Mouse (Mus musculus) layer of hippocampus, adult 18-20 months (tissue): ENCODE results near the gene Suclg2. TPM values are rescaled to one million over a fixed set of nuclear protein-coding genes. Genes with fewer than 3 reads are reported as not detected.
A peak's percentile ranks its signal among the peaks of the same experiment; 100 is the strongest.

Experiments used
- DNase-seq, 2 experiments: peaks; one replicate each; pipeline ENCODE4 v3.0.0; 2022; ENCODE audit warnings: low spot score in 2 of 2
- long read RNA-seq: library from polyadenylated mRNA; stranded (forward); transcript quantifications from one replicate; pipeline ENCODE4 v2.0.0, GENCODE M21; 2021
- total RNA-seq, 2 experiments: library from RNA; stranded (reverse); gene quantifications; 2 replicates each; pipeline ENCODE4 v1.2.3; 2021

Suclg2 gene
- total RNA-seq: 10 to 100 TPM; 14.0 to 15.1 TPM
- long read RNA-seq, transcript Suclg2-204 (11 exons, 3,367 nt): major isoform, 17 of 17 reads
- long read RNA-seq, partial matches to known transcripts: 0 of 17 reads
- long read RNA-seq, other reads (novel, unspliced or antisense): 0 of 17 reads

DNA sequence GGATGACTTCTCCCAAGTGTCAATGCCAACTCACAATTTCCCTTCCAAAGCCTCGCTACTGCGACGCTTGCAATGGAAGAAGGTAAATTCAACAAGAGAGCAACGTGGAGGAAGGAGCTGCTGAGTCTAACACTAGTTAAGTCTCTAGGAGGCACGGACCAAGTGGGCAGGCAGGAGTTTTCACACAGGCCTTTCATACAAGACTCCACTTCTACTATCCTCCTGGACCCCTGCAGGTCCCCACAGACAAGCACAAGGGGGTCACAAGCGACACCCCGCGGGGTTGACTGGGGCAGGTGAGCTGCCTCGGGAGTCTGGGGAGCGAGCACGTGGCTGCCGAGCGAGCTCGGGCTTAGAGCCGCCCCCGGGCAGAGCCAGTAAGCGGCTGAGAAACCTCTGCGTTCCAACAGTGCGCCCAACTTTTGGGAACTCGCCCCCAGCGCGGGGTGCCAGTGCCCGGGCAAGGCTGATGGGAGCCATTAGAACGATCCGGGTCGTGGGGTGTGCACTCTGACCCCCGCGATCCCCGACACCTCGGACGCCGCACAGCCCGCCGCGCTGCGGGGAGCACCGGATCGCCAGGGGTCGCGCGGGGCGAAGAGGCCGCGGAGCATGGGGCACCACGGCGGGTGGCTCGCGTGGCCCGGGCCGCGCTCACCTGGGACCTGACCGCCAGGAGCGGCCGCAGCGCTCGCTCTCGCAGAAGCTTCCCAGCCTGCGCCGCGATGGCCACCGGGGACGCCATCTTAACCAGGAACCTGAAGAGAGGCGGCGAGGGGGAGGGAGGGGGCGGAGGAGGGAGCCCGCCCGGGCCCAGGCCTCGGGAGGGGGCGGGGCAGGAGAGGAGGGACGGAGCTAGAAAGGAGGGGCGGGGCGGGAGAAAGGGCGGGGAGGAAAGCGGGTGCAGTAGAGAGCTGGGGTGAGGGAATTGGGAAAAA lies at the start of gene Suclg2:
TSS of gene Suclg2 (minus strand) at position 770 of the 938 bp plus-strand sequence.
- DNase-seq: peak; percentile 40 to 51

DNA sequence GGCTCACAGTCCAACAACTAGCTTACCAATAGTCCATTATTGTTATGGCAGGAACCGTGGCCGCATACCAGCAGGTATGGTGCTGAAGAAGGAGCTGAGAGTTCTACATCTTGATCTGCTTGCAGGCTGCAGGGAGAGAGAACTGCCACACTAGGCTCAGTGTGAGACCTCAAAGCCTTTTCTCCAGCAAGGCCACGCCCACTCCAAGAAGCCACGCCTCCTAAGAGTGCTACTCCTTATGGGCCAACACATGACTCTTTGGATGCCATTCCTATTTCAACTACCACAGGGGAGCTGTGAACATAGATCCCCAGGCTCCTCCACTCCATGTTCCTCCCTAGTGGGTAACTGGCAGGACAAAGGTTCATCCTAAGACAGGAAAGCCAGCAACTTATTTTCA lies 48.0 kb upstream of the Suclg2 start:
- DNase-seq: no peak

DNA sequence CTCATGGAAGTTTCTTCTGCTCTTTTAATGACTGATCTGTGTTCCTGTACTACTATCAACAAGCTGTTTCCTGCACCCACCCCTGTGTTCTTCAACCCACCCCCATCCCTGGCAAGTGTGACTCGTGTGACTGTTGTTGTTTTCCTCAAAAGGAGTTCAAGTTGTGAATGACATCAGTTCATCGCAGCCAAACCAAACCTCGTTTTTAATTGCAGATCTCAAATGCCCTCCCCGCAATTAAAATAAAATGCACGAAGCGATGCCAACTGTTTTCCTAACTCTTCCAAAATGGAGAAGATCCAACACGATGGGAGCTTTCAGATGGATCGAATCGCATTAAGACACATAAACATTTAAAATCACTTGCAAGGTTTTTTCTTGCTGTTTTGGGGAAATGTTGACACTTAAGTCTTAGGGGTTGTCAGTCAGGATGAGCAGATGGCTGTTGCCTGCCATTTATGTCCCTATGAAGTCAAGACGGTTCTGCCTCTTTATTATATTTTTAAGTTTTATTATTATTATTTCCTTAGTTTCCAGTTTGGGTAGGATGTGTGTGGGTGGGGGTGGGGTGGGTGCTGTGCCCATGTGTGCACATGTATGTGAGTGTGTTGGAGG lies 41.1 kb upstream of the Suclg2 start:
- DNase-seq: peak; percentile 2 to 32

DNA sequence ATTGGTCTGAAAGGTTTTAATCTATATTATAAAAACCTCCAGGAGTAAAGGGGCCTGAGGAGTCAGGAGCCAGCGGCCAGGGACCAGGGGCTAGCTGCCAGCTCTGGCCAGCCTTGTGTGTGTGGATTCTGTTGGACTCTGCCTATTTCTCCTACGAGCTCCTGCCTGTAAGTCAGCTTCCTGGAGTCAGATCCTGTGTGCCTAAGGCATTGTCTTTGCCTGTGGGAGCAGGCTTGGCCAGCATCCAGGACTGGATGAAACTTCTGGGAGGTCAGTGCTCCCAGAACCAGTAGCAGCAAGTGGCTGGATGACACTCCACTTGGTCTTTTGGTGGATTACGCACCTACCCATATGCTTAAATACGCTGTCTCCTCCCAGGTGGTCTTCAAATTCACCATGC lies 23.8 kb upstream of the Suclg2 start:
- no peak for DNase-seq

DNA sequence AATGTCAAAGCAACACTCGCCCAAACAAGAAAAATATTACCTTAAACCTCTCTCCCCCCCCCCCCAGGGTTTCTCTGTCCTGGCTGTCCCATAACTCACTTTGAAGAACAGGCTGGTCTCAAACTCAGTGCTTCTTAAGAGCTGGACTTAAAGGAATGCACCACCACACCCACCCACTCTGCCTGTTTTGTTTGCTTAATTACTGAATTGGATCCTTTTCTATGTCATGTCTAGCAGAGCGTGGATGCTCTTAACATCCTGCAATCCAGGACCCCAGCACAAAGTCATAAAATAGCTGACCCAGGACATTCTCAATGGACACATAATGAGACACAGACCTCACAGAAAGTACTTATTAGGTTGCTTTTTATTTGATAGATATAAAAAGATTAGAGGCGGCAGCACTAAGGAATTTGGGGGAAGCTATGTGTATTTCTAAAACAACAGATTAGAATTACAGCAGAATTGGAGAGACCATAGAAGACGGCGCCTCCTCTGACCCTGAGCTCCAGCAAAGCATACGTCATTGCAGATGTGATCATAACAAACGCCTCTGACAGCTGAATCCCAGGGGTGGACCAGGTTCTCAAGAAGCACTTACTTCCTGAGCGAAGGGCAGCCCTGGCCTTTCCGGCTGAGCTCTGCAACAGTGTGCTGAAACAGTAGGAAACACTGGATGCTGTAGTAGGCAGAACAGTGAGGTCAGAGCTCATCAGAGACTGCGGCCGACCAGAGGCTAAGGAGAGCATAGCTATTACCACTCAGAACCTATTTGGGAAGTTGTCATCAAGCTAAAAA lies 13.2 kb upstream of the Suclg2 start:
- no peak for DNase-seq

DNA sequence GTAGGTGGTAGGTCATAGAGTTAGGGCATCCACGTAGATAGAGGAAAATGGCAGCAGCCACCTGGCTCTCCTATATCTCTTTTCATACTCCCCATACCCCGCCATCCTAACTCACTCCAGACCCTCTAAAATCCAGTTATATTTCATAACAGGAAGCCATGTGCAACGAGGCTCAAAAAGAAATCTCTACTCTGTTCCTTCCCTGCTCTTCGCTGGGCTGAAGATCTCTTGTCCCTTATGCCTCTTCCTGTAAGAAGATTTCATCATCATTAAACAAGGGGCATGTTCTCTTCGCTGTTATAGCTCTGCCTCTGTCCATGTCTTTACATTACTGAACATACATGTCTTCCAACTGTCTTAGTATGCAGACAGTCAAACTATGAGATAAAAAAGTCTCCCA lies 10.8 kb upstream of the Suclg2 start:
- DNase-seq: no peak

DNA sequence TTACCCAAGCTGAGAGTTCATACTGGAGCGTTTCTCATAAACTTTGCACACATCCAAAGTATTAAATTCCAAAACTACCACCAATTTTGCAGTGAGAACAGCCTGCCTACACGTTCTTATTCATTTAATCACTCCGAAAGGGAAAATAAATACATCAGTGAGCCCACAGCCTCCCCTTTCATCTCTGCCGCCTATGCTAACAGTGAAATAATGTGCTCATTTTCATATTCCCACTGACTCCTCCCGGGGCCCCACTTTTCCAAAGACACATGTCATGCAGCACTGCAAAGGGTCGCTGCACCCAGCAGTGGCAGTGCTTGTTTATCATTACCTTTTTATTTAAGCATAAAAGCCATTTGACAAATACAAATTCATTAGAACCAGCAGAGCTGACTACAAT lies 6.7 kb upstream of the Suclg2 start:
- no peak for DNase-seq

DNA sequence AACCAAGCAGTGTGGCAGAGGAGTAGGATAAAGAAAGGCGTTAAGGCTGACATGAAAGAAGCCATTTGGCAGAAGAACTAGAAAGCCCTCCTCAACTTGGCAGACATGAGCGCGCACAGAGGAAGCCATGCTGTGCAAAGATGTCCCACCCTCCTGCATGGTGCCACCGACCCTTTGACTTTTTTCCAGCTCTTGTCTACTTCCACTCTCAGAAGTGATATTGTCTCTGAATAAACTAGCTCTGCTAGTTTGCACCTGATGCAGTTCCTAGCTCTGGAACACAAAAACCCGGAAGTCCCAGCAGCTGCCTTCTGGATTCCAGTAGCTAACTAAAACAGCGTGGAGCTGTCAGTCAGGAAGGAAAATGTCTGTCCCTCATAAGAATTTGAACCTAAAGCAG lies 4.8 kb upstream of the Suclg2 start:
- DNase-seq: no peak

DNA sequence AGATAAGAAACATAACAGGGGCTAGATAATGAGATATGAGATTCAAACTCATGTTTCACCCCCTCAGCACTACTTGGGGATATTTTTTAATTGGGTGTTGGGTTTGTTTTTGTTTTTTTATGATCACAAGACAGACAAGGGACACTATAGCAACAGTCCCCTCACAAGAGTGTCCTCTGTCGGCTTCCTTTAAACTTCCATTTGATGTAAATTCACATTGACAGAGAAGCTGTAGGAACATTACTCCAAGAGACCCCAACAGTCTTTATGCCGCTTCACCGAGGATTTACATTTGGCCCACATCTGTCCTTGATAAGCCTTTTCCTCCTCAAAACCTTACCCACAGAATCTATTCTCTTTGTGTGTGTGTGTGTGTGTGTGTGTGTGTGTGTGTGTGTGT lies 1.2 kb upstream of the Suclg2 start:
- DNase-seq: no peak

DNA sequence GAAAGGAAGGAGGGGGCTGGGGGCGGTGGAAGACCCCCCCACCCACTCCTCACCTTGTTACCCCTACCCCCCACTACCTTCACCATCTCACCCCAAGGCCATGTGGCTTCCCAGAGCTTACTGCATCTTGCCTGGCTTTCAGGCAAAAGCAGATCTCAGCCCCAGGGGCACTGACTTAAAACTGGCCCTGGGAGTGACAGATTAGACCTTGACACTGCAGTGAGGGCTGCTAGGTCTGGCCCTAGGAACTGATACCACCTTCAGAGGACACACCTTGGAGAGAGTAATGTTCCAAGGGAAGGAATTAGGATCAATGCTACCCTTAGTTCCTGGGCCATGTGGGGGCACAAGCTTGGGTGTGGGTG lies 351 bp upstream of the Suclg2 start:
- DNase-seq: no peak

DNA sequence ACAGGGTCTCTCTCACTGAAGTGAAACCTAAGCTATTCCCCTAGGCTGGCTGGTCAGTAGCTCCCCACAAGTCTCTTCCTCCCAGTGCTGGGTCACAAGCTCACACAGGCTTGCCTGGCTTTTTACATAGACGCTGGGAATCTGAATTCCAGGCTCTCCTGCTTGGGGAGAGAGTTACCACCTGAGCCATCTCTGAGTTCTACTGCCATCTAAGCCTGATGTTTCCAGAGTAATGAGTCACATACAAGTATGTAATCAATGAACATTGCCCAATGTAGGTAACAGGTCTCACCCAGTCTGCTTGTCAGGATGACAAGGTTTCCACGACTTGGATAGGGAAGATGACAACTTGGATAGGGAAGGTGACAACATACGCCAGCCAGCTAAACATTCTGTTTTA lies 1.5 kb downstream of the Suclg2 start:
- DNase-seq: no peak

DNA sequence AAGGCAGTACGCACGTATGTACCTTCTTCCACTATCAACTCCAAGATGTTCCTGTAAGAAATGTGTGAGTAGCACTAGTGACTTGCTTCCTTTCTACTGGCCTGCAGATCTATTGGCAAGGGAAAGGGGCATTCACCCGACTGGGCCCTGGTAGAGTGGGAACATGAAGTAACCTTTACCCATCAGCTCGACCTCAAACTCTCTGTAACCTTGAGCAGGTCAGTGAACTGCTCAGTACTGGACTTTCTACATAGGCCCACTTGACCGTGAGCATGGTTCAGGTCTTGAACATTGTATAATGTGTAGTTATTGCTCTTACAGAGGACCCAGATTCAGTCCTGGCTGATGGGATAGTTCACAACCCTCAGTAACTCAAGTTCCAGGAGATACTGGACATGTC lies 2.1 kb downstream of the Suclg2 start:
- no peak for DNase-seq

DNA sequence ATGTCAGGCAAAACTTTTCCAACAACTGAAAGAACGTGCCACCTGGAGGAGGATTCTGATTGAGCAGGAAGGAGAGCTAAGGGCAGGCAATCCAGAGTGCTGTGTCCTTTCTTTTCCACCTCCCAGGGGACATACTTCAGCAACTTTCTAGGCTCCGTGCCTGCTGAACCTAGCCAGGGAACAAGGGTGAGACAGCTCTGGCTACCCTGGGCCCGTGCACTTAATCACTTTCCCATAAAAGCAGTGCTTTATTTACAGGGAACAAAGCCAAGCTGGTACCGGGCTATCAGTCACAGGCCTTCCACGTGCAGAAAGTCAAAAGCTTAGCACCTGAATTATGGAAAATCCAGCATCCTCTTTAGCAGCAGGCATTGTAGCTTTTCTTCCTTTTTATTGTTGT lies 5.4 kb downstream of the Suclg2 start:
- DNase-seq: no peak

DNA sequence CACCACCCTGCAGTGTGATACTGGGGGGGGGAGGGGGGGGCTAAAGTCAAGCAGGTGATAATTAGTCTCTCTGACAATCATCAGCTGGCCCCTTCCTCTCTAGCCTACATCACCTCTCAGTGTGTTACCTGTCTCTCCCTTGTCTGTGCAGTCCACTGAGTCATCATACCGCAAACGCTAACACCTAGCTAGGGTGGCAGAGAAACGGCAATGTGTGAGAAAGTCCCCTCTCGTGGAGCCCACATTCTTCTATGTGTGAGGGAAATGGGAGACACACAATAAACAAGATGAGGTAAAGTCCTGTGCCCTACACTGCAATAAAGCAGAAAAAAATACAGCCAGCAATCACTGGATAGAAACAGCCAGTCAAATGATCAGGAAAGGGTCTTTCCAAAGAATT lies 6.5 kb downstream of the Suclg2 start:
- no peak for DNase-seq

DNA sequence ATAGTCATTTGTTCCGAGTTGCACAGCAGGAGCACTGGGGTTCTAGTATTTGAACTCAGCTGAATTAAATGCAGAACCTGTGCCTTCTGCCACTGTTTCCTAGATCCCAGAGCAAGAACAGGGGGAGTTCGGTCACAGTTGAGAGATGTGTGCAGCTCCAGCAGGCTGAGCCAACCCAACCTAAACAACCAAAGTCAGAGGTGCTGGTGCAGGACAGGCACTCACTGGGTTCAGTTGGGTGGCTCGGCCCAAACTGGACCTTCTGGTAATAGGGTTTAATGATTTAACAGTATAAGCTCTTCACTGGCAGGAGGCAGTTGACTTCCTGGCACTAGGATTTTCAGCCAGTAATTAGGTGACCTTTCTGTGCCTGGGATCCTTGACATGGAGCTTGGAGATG lies 6.9 kb downstream of the Suclg2 start:
- DNase-seq: no peak

DNA sequence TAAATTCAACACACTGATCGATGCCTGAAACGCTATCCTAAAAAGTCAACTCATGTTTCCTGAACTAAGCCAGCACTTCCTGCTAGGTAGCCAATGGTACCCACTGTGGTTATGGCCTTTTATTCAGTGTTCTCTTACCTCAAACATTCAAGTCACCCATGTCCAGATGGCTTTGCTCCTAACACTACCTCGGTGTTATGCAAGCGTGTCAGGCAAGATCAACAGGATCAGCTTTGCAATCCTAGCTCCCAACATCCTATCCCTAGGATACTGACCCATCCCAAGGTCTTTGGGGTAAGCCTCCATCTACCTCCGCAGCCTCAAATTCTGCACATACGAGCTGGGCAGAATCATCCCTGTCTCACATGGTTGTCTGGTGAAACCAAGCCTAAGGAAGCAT lies 7.7 kb downstream of the Suclg2 start:
- no peak for DNase-seq

DNA sequence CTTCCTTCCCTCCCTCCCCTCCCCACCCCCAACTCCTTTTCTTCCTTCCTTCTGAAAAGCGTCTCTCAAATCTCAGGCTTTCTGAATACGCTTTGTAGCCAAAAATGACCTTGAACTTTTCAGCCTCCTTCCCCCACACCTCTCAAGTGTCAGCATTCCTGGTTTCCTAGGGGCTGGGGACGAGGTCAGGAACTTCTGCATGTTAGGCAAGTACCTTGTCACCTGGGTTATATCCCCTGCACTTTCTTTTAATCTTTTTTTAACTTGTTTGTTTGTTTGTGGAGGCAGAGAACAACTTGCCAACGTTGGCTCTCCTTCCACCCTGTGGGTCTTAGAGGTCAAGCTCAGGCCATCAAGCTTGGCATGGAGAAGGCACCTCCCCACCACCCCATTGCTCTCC lies 9.1 kb downstream of the Suclg2 start:
- no peak for DNase-seq

DNA sequence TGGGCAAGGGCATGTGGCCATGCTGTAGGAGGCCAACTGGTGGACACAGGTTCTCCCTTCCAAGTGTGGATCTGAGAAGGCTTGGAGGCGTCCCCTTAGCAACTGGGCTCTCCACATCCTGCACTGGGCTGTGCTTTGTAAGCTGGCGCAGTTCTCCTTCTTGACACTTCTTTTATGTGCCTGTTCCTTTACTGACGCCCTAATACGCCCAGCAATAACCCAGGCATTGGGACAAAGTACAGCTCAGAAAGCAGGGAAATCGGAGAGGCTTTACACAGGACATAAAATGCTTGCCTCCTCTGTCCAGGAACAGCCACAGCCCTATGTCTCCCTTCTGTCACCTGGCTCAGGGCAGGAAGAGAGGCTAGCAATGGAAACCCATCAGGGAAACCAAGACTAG lies 9.5 kb downstream of the Suclg2 start:
- DNase-seq: no peak

DNA sequence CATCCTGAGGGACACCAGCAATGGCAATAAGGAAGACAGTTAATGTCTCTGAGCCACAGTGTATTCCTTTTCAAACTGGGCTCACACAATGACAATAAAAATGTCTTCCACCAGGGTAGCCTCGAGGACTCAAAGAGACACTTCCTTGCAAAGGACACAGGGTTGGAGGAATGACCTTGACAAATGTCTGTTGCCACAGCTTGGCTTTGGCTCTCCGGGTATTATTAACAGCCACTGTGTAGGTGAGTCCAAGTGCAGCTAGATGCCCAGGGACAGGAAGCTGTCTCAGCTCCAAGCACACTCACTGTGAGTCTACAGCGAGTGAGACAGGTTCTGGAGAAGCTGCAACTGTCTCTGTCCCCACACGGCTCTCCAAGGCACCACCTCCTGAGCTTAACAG lies 14.0 kb downstream of the Suclg2 start:
- no peak for DNase-seq

DNA sequence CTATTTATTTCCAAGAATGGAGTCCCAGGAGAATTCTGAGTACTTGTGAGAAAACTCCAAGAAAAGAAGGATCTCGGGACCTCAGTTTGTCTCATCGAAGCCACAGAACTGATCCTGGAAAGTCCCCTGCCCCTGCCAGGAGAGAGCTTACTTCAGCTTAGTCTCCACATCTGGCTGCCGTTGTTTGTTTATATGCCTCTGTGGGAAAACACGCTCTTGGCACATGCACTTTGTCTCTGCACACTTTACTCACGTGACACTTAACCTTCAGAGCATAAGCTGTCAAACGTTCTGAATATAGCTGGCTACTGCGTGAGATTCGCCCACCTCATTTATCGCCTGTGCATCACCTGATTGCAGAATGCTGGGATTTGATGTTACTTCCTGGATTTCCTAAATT lies 16.4 kb downstream of the Suclg2 start:
- DNase-seq: no peak

DNA sequence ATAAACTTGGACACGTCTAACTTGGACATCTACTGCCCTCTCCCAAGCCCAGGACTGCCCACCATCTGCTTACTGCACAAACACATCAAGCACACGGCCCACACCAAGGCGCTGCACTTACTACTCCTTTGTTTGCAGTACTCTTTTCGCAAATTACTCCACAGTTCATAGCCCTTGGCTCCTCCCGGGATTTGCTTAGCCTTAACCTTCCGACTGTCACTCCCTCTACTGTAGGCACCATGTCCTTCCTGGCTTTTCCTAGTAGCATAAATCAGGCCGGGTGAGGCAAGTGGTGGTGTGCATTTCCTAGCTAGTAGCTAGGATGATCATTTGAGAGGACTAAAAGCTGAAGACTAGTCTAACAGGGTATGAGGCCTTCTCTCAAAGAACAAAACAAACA lies 16.8 kb downstream of the Suclg2 start:
- DNase-seq: no peak
